Mouse (Mus musculus) kidney, adult 2 months (tissue): ENCODE results near the gene Capn11. TPM values are rescaled to one million over a fixed set of nuclear protein-coding genes. Genes with fewer than 3 reads are reported as not detected.

ENCODE experiments used
- DNase-seq: peaks from one replicate; pipeline ENCODE4 v3.0.0; 2021
- H3K27ac ChIP-seq: fragments of 200-500 bp; 2 replicates; pipeline ENCODE4 v1.5.1; 2012; ENCODE audit warnings: low read depth, low read length, control low read depth, inconsistent platforms; ENCODE audit not compliant: insufficient read depth
- H3K27me3 ChIP-seq: fragments of 200-500 bp; replicated peaks from 2 replicates; pipeline ENCODE4 v1.6.1; 2012; ENCODE audit warnings: mild to moderate bottlenecking, moderate library complexity, low read length, inconsistent platforms; ENCODE audit not compliant: control insufficient read depth, insufficient read depth
- H3K36me3 ChIP-seq: fragments of 200-500 bp; 2 replicates; pipeline ENCODE4 v1.6.1; 2012; ENCODE audit warnings: mild to moderate bottlenecking, moderate library complexity, low read length, inconsistent platforms; ENCODE audit not compliant: control insufficient read depth, insufficient read depth
- H3K4me1 ChIP-seq: fragments of 200-500 bp; 2 replicates; pipeline ENCODE4 v1.6.1; 2011; ENCODE audit warnings: low read length; ENCODE audit not compliant: control insufficient read depth, insufficient read depth
- H3K4me3 ChIP-seq: fragments of 200-500 bp; 2 replicates; pipeline ENCODE4 v1.5.1; 2011; ENCODE audit warnings: mild to moderate bottlenecking, low read depth, low read length, control low read depth; ENCODE audit not compliant: insufficient read depth
- CTCF ChIP-seq: fragments of 200-500 bp; conservative IDR thresholded peaks from 2 replicates; pipeline ENCODE4 v1.5.1; 2011; ENCODE audit warnings: low read depth, mild to moderate bottlenecking, control low read depth, low read length, moderate library complexity, mixed read lengths; ENCODE audit not compliant: insufficient read depth, insufficient read length
- POLR2A ChIP-seq: fragments of 200-500 bp; IDR thresholded peaks from one replicate; pipeline ENCODE4 v1.6.1; 2011; ENCODE audit warnings: low read depth, low read length, control low read depth
- WGBS: fragments of 180-500 bp; shearing (Covaris S2); methylation state at CpG from one replicate; pipeline ENCODE4 v1.1.7; 2018; 5-methylcytosine and 5-hydroxymethylcytosine counted together
- polyA plus RNA-seq: library from polyadenylated mRNA; depleted of rRNA; stranded (reverse); fragments of >200 nt; gene quantifications from 2 replicates; pipeline ENCODE4 v1.2.3, GENCODE M21; 2012

Gene Capn11
- polyA plus RNA-seq, 1 experiment: 0.16 TPM

GRCm38 (mm10) chr17:45597787-45598186, 61.3 kb downstream of the Capn11 start:
- H3K27ac ChIP-seq: peak overlapping the region; percentile 32; the same call in 1 of the 2 replicates
- no peaks in the 10 kb centered on the region for H3K36me3 ChIP-seq
- H3K27me3 ChIP-seq: no peaks in the 10 kb centered on the region
- WGBS: 39% methylated on average over 3 of the region's 3 CpGs
- peak; percentile 40 for DNase-seq
- H3K4me3 ChIP-seq: no peak overlapping the region
- TF ChIP-seq CTCF (no peak), POLR2A (no peak)
- peaks cover 24% of the 10 kb centered on the region for H3K4me1 ChIP-seq

DNA sequence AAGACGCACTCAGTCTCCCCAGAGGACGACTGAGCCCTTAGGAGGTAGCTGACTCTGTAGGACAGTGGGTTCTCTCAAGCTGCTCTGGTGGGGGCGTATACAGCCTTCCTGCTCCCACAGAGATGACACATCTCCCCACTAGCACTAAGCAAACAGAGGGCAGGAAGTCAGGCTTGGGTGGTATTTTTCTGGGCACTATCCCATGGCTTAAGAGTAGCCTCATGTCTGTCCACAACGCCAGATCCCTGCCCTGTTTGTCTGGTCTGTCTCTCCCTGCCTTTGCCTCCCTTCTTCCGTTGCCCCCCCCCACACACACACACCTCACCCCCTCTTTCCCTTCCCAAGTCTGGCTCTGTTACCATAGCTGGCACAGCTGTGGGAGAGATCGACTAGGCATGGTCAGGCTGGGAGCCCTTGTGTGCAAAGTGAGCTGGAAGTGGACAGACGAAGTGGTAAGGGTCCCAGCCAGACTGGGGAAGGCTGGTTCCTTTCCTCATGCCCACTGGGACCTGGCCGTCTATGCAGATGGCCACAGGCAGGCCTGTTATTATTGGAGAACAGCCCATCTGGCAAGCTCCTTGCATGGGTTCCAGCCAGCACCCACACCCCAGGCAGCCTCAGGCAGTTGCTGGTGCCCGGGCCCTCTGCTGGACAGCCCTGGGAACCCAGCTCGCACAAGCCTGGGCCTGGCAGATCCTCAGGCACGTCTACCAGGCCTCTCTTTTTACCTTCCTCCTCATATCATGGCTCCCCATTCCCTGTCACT, 62.3 kb downstream of the Capn11 start:
- Histone ChIP-seq H3K27ac (peak overlapping the region; percentile 54), H3K27me3 (no peaks in the 10 kb centered on the region), H3K4me1 (peaks cover 24% of the 10 kb centered on the region), H3K4me3 (no peak overlapping the region), H3K36me3 (no peaks in the 10 kb centered on the region)
- DNase-seq: peak; percentile 91
- TF ChIP-seq CTCF: peak; percentile 70
- no peak for TF ChIP-seq POLR2A
- WGBS: 24% methylated on average over 11 of the region's 11 CpGs

GRCm38 (mm10) chr17:45595736-45596390, 63.3 kb downstream of the Capn11 start:
- TF ChIP-seq POLR2A (no peak), CTCF (no peak)
- H3K36me3 ChIP-seq: no peaks in the 10 kb centered on the region
- H3K4me1 ChIP-seq: peaks cover 27% of the 10 kb centered on the region
- H3K4me3 ChIP-seq: peak overlapping the region; percentile 66
- DNase-seq: no peak
- H3K27ac ChIP-seq: peak overlapping the region; percentile 3; the same call in 1 of the 2 replicates
- H3K27me3 ChIP-seq: no peaks in the 10 kb centered on the region
- WGBS: 20% methylated on average over 23 of the region's 23 CpGs

GRCm38 (mm10) chr17:45594881-45595735, 64.0 kb downstream of the Capn11 start:
- no peaks in the 10 kb centered on the region for H3K36me3 ChIP-seq
- peak overlapping the region; percentile 66 for H3K4me3 ChIP-seq
- WGBS: 4% methylated on average over 58 of the region's 58 CpGs
- peaks cover 28% of the 10 kb centered on the region for H3K4me1 ChIP-seq
- H3K27ac ChIP-seq: peak overlapping the region; percentile 44
- TF ChIP-seq CTCF: no peak
- peak; percentile 4 for TF ChIP-seq POLR2A
- peak; percentile 80 for DNase-seq
- no peaks in the 10 kb centered on the region for H3K27me3 ChIP-seq

- Histone ChIP-seq H3K36me3 (no peaks in the 10 kb centered on the region), H3K27me3 (no peaks in the 10 kb centered on the region), H3K27ac (no peak overlapping the region), H3K4me3 (peak overlapping the region; percentile 12; the same call in 1 of the 2 replicates), H3K4me1 (peaks cover 28% of the 10 kb centered on the region)
- TF ChIP-seq POLR2A (no peak), CTCF (no peak)
- DNase-seq: no peak
- 56% methylated on average over 8 of the region's 8 CpGs for WGBS
These were observed 64.9 kb downstream of the Capn11 start for GRCm38 (mm10) chr17:45594195-45594594.

DNA sequence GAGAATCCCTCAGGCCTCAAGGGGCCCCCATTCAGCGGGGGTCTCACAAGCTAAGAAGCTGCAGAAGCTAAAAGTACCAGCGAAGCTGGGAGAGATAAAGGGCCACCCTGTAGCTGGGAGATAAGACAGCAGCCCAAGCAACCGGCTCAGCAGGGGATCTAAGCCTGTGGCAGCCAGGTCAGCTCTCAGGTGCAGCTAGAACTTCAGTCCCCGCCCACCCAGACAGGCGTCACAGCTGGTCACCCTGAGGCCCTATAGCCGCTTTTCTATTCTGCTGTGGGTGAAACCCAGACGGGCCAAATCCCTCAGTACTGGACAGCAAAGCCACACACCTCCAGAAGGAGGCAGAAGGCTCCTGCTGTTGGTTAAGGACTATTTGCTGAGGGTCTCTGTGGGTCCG, 65.6 kb downstream of the Capn11 start:
- no peaks in the 10 kb centered on the region for H3K27me3 ChIP-seq
- TF ChIP-seq CTCF: peak; percentile 37; the same call in 1 of the 2 replicates
- TF ChIP-seq POLR2A: no peak
- peaks cover 28% of the 10 kb centered on the region for H3K4me1 ChIP-seq
- peak overlapping the region; percentile 92 for H3K27ac ChIP-seq
- H3K36me3 ChIP-seq: no peaks in the 10 kb centered on the region
- H3K4me3 ChIP-seq: peak overlapping the region; percentile 13; the same call in 1 of the 2 replicates
- DNase-seq: peak; percentile 53
- WGBS: 45% methylated on average over 8 of the region's 8 CpGs
